Mouse (Mus musculus): ENCODE measurements around the gene Rad9b. TPM values are rescaled to one million over a fixed set of nuclear protein-coding genes. Genes with fewer than 3 reads are reported as not detected.

Gene Rad9b
- total RNA-seq, 2 experiments from 2014 or later = 4.6 to 4.8 TPM

DNA sequence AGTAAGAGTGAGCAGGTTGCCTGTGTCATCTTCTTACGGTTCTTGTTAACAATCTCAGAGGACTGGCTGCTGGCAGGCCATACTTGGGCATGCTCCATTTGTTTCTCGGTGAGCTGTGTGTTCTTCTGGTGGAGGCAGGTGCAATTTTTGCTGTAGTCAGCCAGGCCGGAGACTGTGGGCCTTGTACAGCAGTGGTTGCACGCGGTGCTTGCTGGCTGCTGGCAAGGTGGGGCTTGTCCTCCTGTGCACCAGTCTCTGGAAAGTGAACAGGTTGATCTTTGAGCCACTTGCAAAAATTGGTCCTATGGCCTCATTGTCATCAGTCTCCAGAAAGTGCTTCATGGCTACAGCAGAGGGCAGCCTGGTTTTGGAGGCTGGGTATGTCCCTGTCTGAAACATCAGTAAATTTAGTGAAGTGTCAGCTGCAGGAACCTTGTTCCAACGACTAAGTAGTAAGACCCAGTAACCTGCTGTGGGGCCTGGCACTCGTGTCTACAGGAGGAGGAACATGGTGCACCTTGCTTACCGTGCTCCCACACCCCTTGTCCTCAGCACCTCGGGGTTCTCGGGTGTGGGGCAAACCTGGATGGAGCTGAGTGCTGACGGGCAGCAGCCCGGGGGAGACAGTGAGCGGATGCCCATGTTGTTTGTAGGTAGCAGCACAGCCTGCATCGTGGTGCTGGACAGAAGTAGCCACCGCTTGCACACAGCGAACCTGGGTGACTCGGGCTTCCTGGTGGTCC lies 40.9 kb downstream of the Rad9b start:
- no peak for DNase-seq

DNA sequence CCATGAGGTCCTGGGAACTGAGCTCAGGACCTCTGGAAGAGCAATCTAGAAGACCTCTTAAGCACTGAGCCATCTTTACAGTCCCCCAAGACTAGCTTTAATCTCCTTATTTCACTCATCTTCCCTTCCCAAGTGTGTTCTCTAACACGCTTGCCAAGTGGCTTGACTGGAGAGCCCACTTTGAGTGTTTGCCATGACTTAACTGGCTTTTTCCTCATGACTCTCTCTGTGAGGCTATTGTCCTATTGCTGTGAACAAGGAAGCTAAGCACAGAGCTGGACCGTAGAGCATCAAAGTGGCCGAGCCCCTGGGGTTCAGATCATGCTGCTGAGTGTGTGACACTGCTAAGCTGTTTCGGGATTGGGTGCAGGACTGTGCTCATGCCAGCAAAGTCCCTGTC lies 41.7 kb downstream of the Rad9b start:
- DNase-seq = no peak

DNA sequence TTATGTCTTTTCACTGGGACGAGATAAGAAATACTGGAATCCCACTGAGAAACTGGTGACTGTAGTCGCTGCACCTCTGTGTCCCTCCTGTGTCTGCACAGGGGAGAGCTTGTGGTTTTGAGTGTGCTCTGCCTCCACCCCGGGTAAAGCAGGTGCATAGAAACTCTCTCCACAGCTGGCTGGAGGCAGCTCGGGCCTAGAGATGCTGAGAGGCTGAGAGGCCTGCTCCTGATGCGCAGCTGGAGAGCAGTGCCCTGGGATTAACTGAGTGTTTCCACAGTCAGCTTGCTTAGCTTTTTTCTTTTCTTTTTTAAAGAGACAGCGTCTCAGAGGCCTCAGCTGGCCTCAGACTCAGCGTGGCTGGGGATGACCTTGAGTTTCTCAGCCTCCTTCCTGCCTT lies 42.3 kb downstream of the Rad9b start:
- DNase-seq = no peak

DNA sequence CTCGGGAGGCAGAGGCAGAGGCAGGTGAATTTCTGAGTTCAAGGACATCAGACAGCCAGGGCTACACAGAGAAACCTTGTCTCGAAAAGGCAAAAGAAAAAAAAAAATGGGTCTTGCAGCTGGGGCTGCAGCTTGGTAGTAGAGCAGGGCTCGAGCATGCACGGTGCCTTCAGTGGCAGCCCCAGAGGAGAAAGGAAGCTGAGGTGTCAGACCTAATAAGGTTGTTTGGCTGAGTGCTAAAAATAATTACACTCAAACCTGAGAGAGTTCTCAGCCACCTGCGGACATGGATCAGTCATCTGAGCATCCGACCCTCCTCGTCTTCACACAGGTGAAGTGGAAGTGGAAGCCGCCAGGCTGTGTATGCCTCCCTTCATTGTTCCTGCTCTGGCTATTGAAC lies 43.3 kb downstream of the Rad9b start:
- DNase-seq = no peak

DNA sequence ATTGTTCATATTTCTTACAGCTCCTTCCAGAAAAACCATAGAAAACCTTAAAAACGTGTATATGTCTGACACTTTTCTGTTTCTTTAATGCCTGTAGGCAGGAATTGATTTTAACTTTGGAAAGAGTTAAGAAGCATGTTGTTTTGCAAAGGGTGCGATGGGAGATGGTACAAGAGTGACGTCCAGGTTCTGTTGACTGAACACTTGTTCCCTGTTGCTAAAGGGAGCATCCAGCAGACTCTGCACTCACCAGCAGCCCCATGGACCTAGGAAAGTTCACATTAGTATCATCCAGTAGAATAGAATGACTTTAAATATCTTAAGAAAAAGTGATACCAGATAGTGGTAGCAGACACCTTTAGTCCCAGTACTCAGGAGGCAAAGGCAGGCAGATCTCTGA lies 47.5 kb downstream of the Rad9b start:
- no peak for DNase-seq

- DNase-seq = peak; percentile 61
Observed at GRCm38 (mm10) chr5:122305472-122305871, 48.6 kb downstream of the Rad9b start.

- DNase-seq = no peak
Observed at GRCm38 (mm10) chr5:122304541-122304940, 49.5 kb downstream of the Rad9b start.

DNA sequence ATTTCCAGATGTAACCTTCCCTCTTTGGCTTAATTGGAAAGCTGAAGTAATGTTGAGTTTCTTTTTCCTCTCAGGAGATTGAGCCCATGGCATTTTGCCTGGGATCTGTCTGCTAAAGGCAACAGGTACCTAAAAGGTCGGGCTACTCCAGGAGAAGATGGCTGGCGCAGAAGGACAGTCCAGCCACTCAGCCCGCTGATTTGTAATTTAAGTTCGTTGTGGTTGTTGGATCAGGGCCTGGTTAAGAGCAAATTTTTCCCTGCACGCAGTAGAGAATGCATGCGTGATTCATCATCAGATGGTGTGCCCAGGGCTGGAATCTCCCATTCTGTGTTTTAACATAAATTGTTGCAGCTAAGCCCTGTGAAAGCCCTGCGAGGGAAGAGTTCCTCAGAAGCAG lies 50.1 kb downstream of the Rad9b start:
- peak; percentile 57 for DNase-seq

- DNase-seq = peak; percentile 37
Observed at GRCm38 (mm10) chr5:122302810-122303745, 51.0 kb downstream of the Rad9b start.

DNA sequence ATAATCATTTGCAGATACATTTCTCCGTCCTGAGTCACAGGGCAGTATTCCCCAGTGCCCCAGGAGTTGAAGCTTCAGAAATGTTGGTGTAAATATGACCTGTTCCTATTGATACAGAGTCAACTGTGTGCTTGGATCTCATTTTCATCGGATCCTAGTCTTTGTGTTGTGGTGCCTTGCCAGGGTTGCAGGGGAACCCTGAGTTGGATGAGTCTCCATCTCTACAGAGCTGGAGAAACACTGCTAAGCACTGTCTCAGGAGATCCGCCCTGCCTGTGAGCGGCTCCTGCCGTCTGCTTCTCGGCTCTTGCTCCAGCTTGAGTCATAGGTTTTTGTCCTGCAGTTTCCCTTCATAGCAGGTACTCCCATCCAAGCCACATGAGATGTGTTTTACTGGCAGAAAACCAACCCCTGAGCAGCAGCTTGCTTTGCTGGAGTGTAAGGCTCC lies 53.9 kb downstream of the Rad9b start:
- DNase-seq = no peak

DNA sequence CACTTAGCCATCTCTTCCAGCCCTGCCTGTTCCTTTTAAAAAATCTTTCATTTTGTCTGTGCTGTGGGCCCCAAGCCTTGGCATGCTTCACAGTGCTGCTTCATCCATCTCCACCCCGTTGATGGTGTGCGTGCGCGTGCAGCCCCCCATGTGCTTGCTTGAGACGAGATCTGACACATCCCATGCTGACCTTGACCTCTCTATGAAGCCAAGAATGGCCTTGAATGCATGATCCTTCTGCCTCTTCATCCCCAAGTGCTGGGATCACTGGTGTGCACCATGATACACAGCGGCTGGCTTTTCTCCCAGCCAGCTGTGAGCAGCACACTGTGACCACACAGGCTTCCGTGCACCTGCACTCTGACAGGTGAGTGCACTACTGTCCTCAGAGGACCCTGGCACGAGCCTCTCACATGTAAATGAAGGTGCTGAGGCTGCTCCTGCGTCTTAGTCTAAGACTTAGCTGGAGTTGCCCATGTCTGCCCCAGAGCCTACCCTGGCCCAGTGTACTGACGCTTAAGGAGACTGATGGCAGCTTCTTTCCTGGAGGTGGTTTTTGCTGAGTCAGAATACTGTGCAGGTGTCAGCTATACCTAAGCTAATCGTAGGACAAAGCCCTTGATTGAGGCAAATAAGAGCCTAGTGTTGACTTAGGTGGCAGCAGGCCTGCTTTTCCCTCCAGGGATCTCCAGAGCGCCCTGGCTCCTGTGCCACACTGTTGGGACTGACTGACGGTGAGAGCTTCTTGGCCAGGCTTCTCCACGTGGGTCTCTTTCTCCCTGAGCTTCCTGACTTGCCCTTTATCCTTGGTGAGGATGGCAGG lies 58.7 kb downstream of the Rad9b start:
- peak; percentile 57 for DNase-seq

- no peak for DNase-seq
Observed at GRCm38 (mm10) chr5:122294219-122294735, 59.8 kb downstream of the Rad9b start.

DNA sequence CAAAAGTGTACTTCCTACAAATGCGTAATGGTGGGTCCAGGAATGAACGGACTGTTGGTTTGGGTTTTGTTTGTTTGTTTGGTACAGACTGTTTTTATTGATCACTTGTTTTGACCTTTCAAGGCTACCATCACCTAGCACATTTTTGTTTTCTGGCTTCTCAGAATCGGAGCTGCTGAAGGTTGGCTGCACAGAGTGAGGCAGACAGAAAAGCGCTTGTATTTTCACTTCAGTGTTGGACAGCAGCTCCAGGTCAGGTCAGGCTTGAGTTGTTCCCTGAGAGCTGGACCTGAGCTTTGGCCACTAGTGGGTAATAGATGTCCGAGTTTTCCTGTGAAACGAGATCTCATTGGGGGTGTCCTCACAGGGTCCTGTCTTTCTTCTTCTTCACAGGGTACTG lies 60.9 kb downstream of the Rad9b start:
- DNase-seq = no peak

- DNase-seq = no peak
Observed at GRCm38 (mm10) chr5:122291553-122292339, 62.3 kb downstream of the Rad9b start.

GRCm38 (mm10) chr5:122291149-122291548 lies 62.9 kb downstream of the Rad9b start:
- DNase-seq = no peak

- DNase-seq = no peak
Observed at GRCm38 (mm10) chr5:122288147-122288811, 65.8 kb downstream of the Rad9b start.

- DNase-seq = no peak
Observed at GRCm38 (mm10) chr5:122287026-122287425, 67.0 kb downstream of the Rad9b start.

DNA sequence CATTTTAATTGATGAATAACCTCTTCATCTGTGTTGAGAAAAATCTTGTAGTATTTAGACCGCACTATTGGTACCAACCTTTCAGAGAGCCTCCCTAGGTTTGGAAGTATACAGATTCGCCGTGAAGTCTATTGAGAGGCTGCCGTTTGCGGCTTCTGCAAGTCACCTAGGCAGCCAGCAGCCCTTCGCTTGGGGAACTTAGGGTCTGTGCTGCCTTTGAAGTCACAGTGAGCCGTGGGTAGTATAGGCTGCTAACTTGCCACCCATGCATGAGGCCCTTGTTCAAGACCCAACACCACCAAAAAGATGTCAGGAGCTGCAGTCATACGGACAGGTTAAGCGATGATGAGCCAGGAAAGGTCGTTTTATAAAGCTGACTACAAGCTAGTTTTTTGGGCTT lies 67.8 kb downstream of the Rad9b start:
- no peak for DNase-seq

DNA sequence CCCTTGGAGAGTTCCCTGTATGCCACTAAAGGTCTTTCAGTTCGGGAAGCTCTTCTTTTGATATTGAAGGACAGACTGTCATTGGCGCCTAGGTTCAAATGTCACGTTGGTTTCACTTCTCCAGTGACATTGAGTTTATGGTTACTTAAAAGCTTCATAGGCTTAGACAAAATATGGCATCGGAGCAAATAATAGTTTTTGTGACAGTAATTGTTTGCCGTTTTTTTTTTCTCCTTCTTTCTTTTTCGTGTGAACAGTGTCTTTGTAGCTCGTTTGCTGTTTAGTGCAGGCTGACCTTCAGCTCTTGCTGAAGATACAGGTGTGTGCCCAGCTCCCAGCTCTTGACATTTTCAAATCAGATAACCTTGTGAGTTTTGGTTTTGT lies 68.3 kb downstream of the Rad9b start:
- DNase-seq = no peak

GRCm38 (mm10) chr5:122285029-122285766 lies 68.8 kb downstream of the Rad9b start:
- DNase-seq = peak; percentile 79
